Comparison of ENCODE assay signal across 8 mouse cellular contexts in the genomic region with DNA sequence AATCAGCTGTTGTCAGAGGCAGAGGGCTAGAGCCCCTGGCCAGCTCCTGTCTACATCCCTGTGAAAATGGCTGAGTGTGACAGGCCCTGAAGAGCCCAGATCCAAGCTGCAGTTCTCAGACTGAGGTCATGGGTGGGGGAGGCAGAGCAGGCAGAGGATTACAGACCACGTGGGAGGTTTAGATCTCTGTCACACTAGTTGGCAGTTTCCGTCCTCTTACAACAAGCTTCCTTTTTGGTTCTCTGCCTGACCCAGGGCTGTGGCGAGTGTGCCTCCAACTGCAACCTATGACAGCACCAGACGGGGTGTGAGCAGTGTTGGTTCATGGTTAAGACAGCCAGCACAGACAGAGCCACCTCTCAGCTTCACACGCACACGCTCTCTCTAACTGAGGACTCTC. TPM values are rescaled to one million over a fixed set of nuclear protein-coding genes. Genes with fewer than 3 reads are reported as not detected.
DNase-seq lines count a peak whose midpoint lies in the region; ATAC-seq and TF ChIP-seq lines count a peak whose summit lies in the region.

No protein-coding gene starts in this region.

- TF ChIP-seq CTCF in gastrocnemius, adult 2 months (IDR thresholded peaks at IDR 0.05), result no peak

- H3K27me3 ChIP-seq in heart, embryonic 11.5 days (ENCODE audit: control insufficient read depth, insufficient read depth, low read length), result no peaks in the 10 kb centered on the region
- H3K27me3 ChIP-seq in limb, embryonic 14.5 days (ENCODE audit: control insufficient read depth, insufficient read depth, low read length), result no peaks in the 10 kb centered on the region
- no peaks in the 10 kb centered on the region for H3K27me3 ChIP-seq in midbrain, embryonic 12.5 days

- DNase-seq in gastrocnemius, adult 2 months, result peak; percentile 66
- no peak for DNase-seq in gastrocnemius, postnatal 4 days (ENCODE audit: low spot score in 2 of 2)
- DNase-seq in limb, embryonic 14.5 days (ENCODE audit: low spot score), result no peak
- peak; percentile 88 for DNase-seq in thymus, postnatal 0 days (ENCODE audit: low spot score)
- DNase-seq in layer of hippocampus, postnatal 14 days (ENCODE audit: low spot score in 2 of 2), result no peak

- no peak for TF ChIP-seq POLR2A in limb, embryonic 14.5 days (IDR thresholded peaks at IDR 0.05; ENCODE audit: borderline replicate concordance, extremely low read depth, insufficient read depth, insufficient read length)

- ATAC-seq in heart, embryonic 11.5 days (replicated peaks; ENCODE audit: insufficient number of reproducible peaks, low FRiP score, low TSS enrichment), result peak; percentile 49
- ATAC-seq in limb, embryonic 14.5 days (ENCODE audit: low FRiP score, low read depth), result peak; percentile 23; the same call in 1 of the 2 replicates
- peak; percentile 72; the same call in 1 of the 2 replicates for ATAC-seq in midbrain, embryonic 12.5 days (ENCODE audit: low FRiP score, low read depth)

- H3K27ac ChIP-seq in gastrocnemius, adult 2 months, result peak overlapping the region; percentile 78
- peak overlapping the region; percentile 99 for H3K27ac ChIP-seq in brown adipose tissue, adult 24 weeks (replicated peaks; ENCODE audit: low read depth, low read length)
- no peak overlapping the region; the same call in 1 of the 2 replicates for H3K27ac ChIP-seq in heart, embryonic 11.5 days (ENCODE audit: low read depth, low read length)
- 0 out of 2 replicates have a peak overlapping the region, but pooled peaks have one; percentile 19 for H3K27ac ChIP-seq in limb, embryonic 14.5 days (replicated peaks; ENCODE audit: low read depth, low read length)
- no peak overlapping the region for H3K27ac ChIP-seq in midbrain, embryonic 12.5 days (replicated peaks)

- peak overlapping the region; percentile 34; the same call in 1 of the 2 replicates for H3K9ac ChIP-seq in heart, embryonic 11.5 days (ENCODE audit: low read depth, low read length)
- no peak overlapping the region for H3K9ac ChIP-seq in limb, embryonic 14.5 days (ENCODE audit: low read depth, low read length, severe bottlenecking)
- no peak overlapping the region for H3K9ac ChIP-seq in midbrain, embryonic 12.5 days (replicated peaks)

- no peaks in the 10 kb centered on the region for H3K36me3 ChIP-seq in heart, embryonic 11.5 days (ENCODE audit: control insufficient read depth, insufficient read depth, low read length)
- no peaks in the 10 kb centered on the region for H3K36me3 ChIP-seq in limb, embryonic 14.5 days (ENCODE audit: control insufficient read depth, insufficient read depth, low read length)
- no peaks in the 10 kb centered on the region for H3K36me3 ChIP-seq in midbrain, embryonic 12.5 days

- no peak overlapping the region for H3K4me2 ChIP-seq in heart, embryonic 11.5 days
- H3K4me2 ChIP-seq in limb, embryonic 14.5 days (replicated peaks; ENCODE audit: low read depth, low read length, severe bottlenecking), result no peak overlapping the region
- H3K4me2 ChIP-seq in midbrain, embryonic 12.5 days (replicated peaks), result no peak overlapping the region

- intact Hi-C loops in gastrocnemius, adult 2 months (cut with DNase I), result no loop called here

- no peaks in the 10 kb centered on the region for H3K9me3 ChIP-seq in heart, embryonic 11.5 days (replicated peaks; ENCODE audit: control insufficient read depth, low read length)
- H3K9me3 ChIP-seq in limb, embryonic 14.5 days (ENCODE audit: control insufficient read depth, low read length), result no peaks in the 10 kb centered on the region
- H3K9me3 ChIP-seq in midbrain, embryonic 12.5 days, result no peaks in the 10 kb centered on the region

- H3K4me3 ChIP-seq in gastrocnemius, adult 2 months, result no peak overlapping the region
- H3K4me3 ChIP-seq in brown adipose tissue, adult 24 weeks (ENCODE audit: insufficient read depth, low read depth, low read length), result no peak overlapping the region
- no peak overlapping the region for H3K4me3 ChIP-seq in heart, embryonic 11.5 days (ENCODE audit: low read depth, low read length)
- no peak overlapping the region for H3K4me3 ChIP-seq in limb, embryonic 14.5 days (replicated peaks; ENCODE audit: low read length)
- H3K4me3 ChIP-seq in midbrain, embryonic 12.5 days, result no peak overlapping the region

- 33% methylated on average over 6 of the region's 6 CpGs for WGBS in heart, embryonic 11.5 days (ENCODE audit: insufficient replicate concordance)
- WGBS in limb, embryonic 14.5 days, result 56% methylated on average over 6 of the region's 6 CpGs
- WGBS in midbrain, embryonic 12.5 days, result 47% methylated on average over 6 of the region's 6 CpGs

- H3K4me1 ChIP-seq in brown adipose tissue, adult 24 weeks (ENCODE audit: control insufficient read depth, insufficient read depth, insufficient read length, low read length), result peaks cover 32% of the 10 kb centered on the region
- H3K4me1 ChIP-seq in heart, embryonic 11.5 days (ENCODE audit: control insufficient read depth, insufficient read depth, low read length), result peaks cover 11% of the 10 kb centered on the region
- H3K4me1 ChIP-seq in limb, embryonic 14.5 days (ENCODE audit: control insufficient read depth, insufficient read depth, low read length), result no peaks in the 10 kb centered on the region
- H3K4me1 ChIP-seq in midbrain, embryonic 12.5 days, result peaks cover 7% of the 10 kb centered on the region

RNA-seq across cellular contexts. Expression of gene A630001G21Rik, which starts 26.9 kb away (rescaled TPM):
- total RNA-seq in gastrocnemius, adult 2 months (2021), result under 1 TPM in 1 of 2 experiments, not detected in 1; 0.15 TPM
- 1 to 10 TPM in 1 of 2 experiments, under 1 TPM in 1; 0.98 to 1.1 TPM for total RNA-seq in gastrocnemius, postnatal 4 days (2021)
- 3.3 TPM in 1 of 2 replicates, not detected in the other for polyA plus RNA-seq in brown adipose tissue, adult 24 weeks (2012; ENCODE audit: insufficient read depth, insufficient read length, missing spikeins)
- 1.4 and 1.8 TPM in 2 replicates for polyA plus RNA-seq in heart, embryonic 11.5 days (2014; fragmentation: Nextera tagmentation; extraction: Ambion mirVana)
- 2.8 and 3.1 TPM in 2 replicates for polyA plus RNA-seq in limb, embryonic 14.5 days (2012; rRNA removed)
- 1.4 and 1.7 TPM in 2 replicates for polyA plus RNA-seq in limb, embryonic 14.5 days (2014; fragmentation: Nextera tagmentation; extraction: Ambion mirVana)
- polyA plus RNA-seq in midbrain, embryonic 12.5 days (2016; fragmentation: Nextera tagmentation; extraction: Ambion mirVana), result 0.72 and 1.1 TPM in 2 replicates
- 18.0 and 20.3 TPM in 2 replicates for polyA plus RNA-seq in thymus, postnatal 0 days (2015; fragmentation: Nextera tagmentation; extraction: Ambion mirVana)
- under 1 TPM in 1 of 2 experiments, not detected in 1; 0.36 TPM for total RNA-seq in layer of hippocampus, postnatal 14 days (2021)

RNA-seq across cellular contexts. Expression of gene Cab39, which starts 41.7 kb away (rescaled TPM):
- total RNA-seq in gastrocnemius, adult 2 months (2021), result 100 to 1,000 TPM; 191 to 193 TPM
- 10 to 100 TPM; 75.5 to 75.6 TPM for total RNA-seq in gastrocnemius, postnatal 4 days (2021)
- 68.7 and 78.3 TPM in 2 replicates for polyA plus RNA-seq in brown adipose tissue, adult 24 weeks (2012; ENCODE audit: insufficient read depth, insufficient read length, missing spikeins)
- 32.8 and 35.7 TPM in 2 replicates for polyA plus RNA-seq in heart, embryonic 11.5 days (2014; fragmentation: Nextera tagmentation; extraction: Ambion mirVana)
- polyA plus RNA-seq in limb, embryonic 14.5 days (2012; rRNA removed), result 59.4 and 61.4 TPM in 2 replicates
- polyA plus RNA-seq in limb, embryonic 14.5 days (2014; fragmentation: Nextera tagmentation; extraction: Ambion mirVana), result 48.9 and 49.2 TPM in 2 replicates
- polyA plus RNA-seq in midbrain, embryonic 12.5 days (2016; fragmentation: Nextera tagmentation; extraction: Ambion mirVana), result 69.2 and 79.9 TPM in 2 replicates
- polyA plus RNA-seq in thymus, postnatal 0 days (2015; fragmentation: Nextera tagmentation; extraction: Ambion mirVana), result 41.1 and 49.2 TPM in 2 replicates
- 100 to 1,000 TPM; 126 to 129 TPM for total RNA-seq in layer of hippocampus, postnatal 14 days (2021)

Comparison
In these comparisons a context has a peak if more than half of its experiments do, and no peak if none do; other contexts are left out.
1. DNase-seq: peak in gastrocnemius, adult 2 months (single experiment) and thymus, postnatal 0 days (single experiment); none in gastrocnemius, postnatal 4 days (0 of 2), limb, embryonic 14.5 days (single experiment) and layer of hippocampus, postnatal 14 days (0 of 2).
2. H3K27ac ChIP-seq: peak in gastrocnemius, adult 2 months (single experiment), brown adipose tissue, adult 24 weeks (single experiment) and limb, embryonic 14.5 days (single experiment); none in heart, embryonic 11.5 days (single experiment) and midbrain, embryonic 12.5 days (single experiment).
3. Peak in every context shown above with its lines, with median percentiles within 50 percentile points of each other: ATAC-seq.